In genomic region chr3:153511151-153511580, GRCm38 (mm10) we compare ENCODE assay signal across 20 mouse cellular contexts.
DNase-seq lines count a peak whose midpoint lies in the region; ATAC-seq and TF ChIP-seq lines count a peak whose summit lies in the region.
"Had no signal": no experiment of that assay in that cellular context is flagged by ENCODE, and none has a peak within 500 bp of the region (broad histone marks: within the 10 kb centered on the region; RNA-seq: fewer than 3 reads in every experiment).

No protein-coding gene starts in this region.

- H3K9ac ChIP-seq in lung, postnatal 0 days (replicated peaks; ENCODE audit: low read depth) = no peak overlapping the region
- H3K9ac ChIP-seq: hindbrain, embryonic 13.5 days; lung, embryonic 15.5 days; midbrain, embryonic 12.5 days; neural tube, embryonic 13.5 days had no signal

- WGBS in lung, postnatal 0 days = 36% methylated on average over 7 of the region's 7 CpGs
- 76% methylated on average over 7 of the region's 7 CpGs for WGBS in cerebellum, adult 2 months

- H3K36me3 ChIP-seq in lung, postnatal 0 days (ENCODE audit: insufficient read depth, low read length) = no peaks in the 10 kb centered on the region
- H3K36me3 ChIP-seq: lung, embryonic 15.5 days; midbrain, embryonic 12.5 days; neural tube, embryonic 13.5 days had no signal

- H3K4me3 ChIP-seq in lung, postnatal 0 days (ENCODE audit: low read depth, low read length) = no peak overlapping the region
- H3K4me3 ChIP-seq in cerebellum, adult 2 months (replicated peaks; ENCODE audit: insufficient read depth, low read depth, low read length) = no peak overlapping the region
- H3K4me3 ChIP-seq: hindbrain, embryonic 13.5 days; lung, embryonic 15.5 days; midbrain, embryonic 12.5 days; neural tube, embryonic 13.5 days had no signal

- no peaks in the 10 kb centered on the region for H3K4me1 ChIP-seq in lung, postnatal 0 days (ENCODE audit: insufficient read depth, low read depth, low read length)
- H3K4me1 ChIP-seq in cerebellum, adult 2 months (ENCODE audit: control insufficient read depth, insufficient read depth, low read length) = no peaks in the 10 kb centered on the region

- intact Hi-C loops in heart, postnatal 14 days (cut with DNase I) = no loop called here

- peak; percentile 16 for DNase-seq in heart, adult 11 months
- no peak for DNase-seq in heart, postnatal 14 days
- DNase-seq in lung, postnatal 0 days (ENCODE audit: low spot score) = peak; percentile 54
- no peak for DNase-seq in lung, adult 18-20 months
- peak; percentile 31 for DNase-seq in lung, postnatal 10 days
- no peak for DNase-seq in ovary, postnatal 14 days (ENCODE audit: low spot score)
- no peak for DNase-seq in cerebellum, adult 2 months
- no peak for DNase-seq in cerebellum, postnatal 36 days
- DNase-seq: adrenal gland, postnatal 25 days; cerebellum, adult 11 months; cerebellum, postnatal 14 days; gastrocnemius, postnatal 14 days; kidney, adult 9 months had no signal

- TF ChIP-seq CTCF in lung, postnatal 0 days (IDR thresholded peaks at IDR 0.05) = no peak
- no peak for TF ChIP-seq CTCF in cerebellum, adult 2 months (IDR thresholded peaks at IDR 0.05; ENCODE audit: borderline replicate concordance, insufficient read depth, low read depth, low read length)

- no peaks in the 10 kb centered on the region for H3K9me3 ChIP-seq in lung, postnatal 0 days (ENCODE audit: low read length)
- H3K9me3 ChIP-seq: hindbrain, embryonic 13.5 days; lung, embryonic 15.5 days; midbrain, embryonic 12.5 days; neural tube, embryonic 13.5 days had no signal

- TF ChIP-seq EP300 in lung, postnatal 0 days (IDR thresholded peaks at IDR 0.05) = no peak

- TF ChIP-seq POLR2A in cerebellum, adult 2 months (IDR thresholded peaks at IDR 0.05; ENCODE audit: borderline replicate concordance, insufficient read depth, low read length) = no peak

- H3K4me2 ChIP-seq in lung, postnatal 0 days (replicated peaks; ENCODE audit: low read depth, low read length) = no peak overlapping the region
- H3K4me2 ChIP-seq: hindbrain, embryonic 13.5 days; lung, embryonic 15.5 days; midbrain, embryonic 12.5 days; neural tube, embryonic 13.5 days had no signal

- peak; percentile 39; the same call in 1 of the 2 replicates for ATAC-seq in lung, postnatal 0 days
- ATAC-seq: CD4-positive, CD25-positive, alpha-beta regulatory T cell, adult 4 months; forebrain, embryonic 14.5 days; inflammation-experienced regulatory T-cells, adult 6 months had no signal

- H3K27ac ChIP-seq in lung, postnatal 0 days (ENCODE audit: low read length) = no peak overlapping the region
- H3K27ac ChIP-seq in cerebellum, adult 2 months (ENCODE audit: insufficient read depth, low read length) = no peak overlapping the region
- H3K27ac ChIP-seq: hindbrain, embryonic 13.5 days; lung, embryonic 15.5 days; midbrain, embryonic 12.5 days; neural tube, embryonic 13.5 days had no signal

- no peaks in the 10 kb centered on the region for H3K27me3 ChIP-seq in lung, postnatal 0 days (replicated peaks; ENCODE audit: insufficient read depth, low read length)
- H3K27me3 ChIP-seq in cerebellum, adult 2 months (ENCODE audit: control insufficient read depth, insufficient read depth, low read length) = no peaks in the 10 kb centered on the region
- H3K27me3 ChIP-seq: hindbrain, embryonic 13.5 days; lung, embryonic 15.5 days; midbrain, embryonic 12.5 days; neural tube, embryonic 13.5 days had no signal

Comparison
In these comparisons a context has a peak if more than half of its experiments do, and no peak if none do; other contexts are left out.
1. DNase-seq: peak in heart, adult 11 months (single experiment), lung, postnatal 0 days (single experiment) and lung, postnatal 10 days (single experiment); none in heart, postnatal 14 days (0 of 2), lung, adult 18-20 months (0 of 2), ovary, postnatal 14 days (single experiment), cerebellum, adult 2 months (0 of 2) and cerebellum, postnatal 36 days (0 of 2).